Mouse (Mus musculus) liver, postnatal 0 days (tissue): ENCODE results near the gene Sdr39u1. TPM values are rescaled to one million over a fixed set of nuclear protein-coding genes. Genes with fewer than 3 reads are reported as not detected.

Experiments used
- ATAC-seq: fragments of 200-750 bp; cut with Nextera tagmentation; 2 replicates; pipeline ENCODE4 v1.8.0; 2017; ENCODE audit warnings: mild to moderate bottlenecking, moderate library complexity
- DNase-seq: peaks from one replicate; pipeline ENCODE4 v3.0.0-alpha.2; 2016
- H3K27ac ChIP-seq: fragments of 300-500 bp; sonication (generic); 2 replicates; pipeline ENCODE4 v1.5.1; 2014; ENCODE audit warnings: antibody characterized with exemption, moderate library complexity, mild to moderate bottlenecking, low read depth
- H3K27me3 ChIP-seq: fragments of 300-500 bp; sonication (generic); 2 replicates; pipeline ENCODE4 v1.6.1; 2014; ENCODE audit warnings: low read length, control low read depth, mixed read lengths; ENCODE audit not compliant: insufficient read depth
- H3K36me3 ChIP-seq: fragments of 300-500 bp; sonication (generic); replicated peaks from 2 replicates; pipeline ENCODE4 v1.6.1; 2014; ENCODE audit warnings: mild to moderate bottlenecking, control low read depth, low read length, moderate library complexity, mixed read lengths; ENCODE audit not compliant: insufficient read depth
- H3K4me1 ChIP-seq: fragments of 300-500 bp; sonication (generic); 2 replicates; pipeline ENCODE4 v1.6.1; 2014; ENCODE audit warnings: antibody characterized with exemption, mild to moderate bottlenecking, control low read depth; ENCODE audit not compliant: insufficient read depth
- H3K4me2 ChIP-seq: fragments of 300-500 bp; sonication (generic); 2 replicates; pipeline ENCODE4 v1.6.1; 2014; ENCODE audit warnings: low read depth, mild to moderate bottlenecking, low read length, moderate library complexity, mixed read lengths
- H3K4me3 ChIP-seq: fragments of 300-500 bp; sonication (generic); 2 replicates; pipeline ENCODE4 v1.5.1; 2014; ENCODE audit warnings: low read depth, low read length
- H3K9ac ChIP-seq: fragments of 300-500 bp; sonication (generic); replicated peaks from 2 replicates; pipeline ENCODE4 v1.6.1; 2014; ENCODE audit warnings: mild to moderate bottlenecking, moderate library complexity
- H3K9me3 ChIP-seq: fragments of 300-500 bp; sonication (generic); 2 replicates; pipeline ENCODE4 v1.6.1; 2016; ENCODE audit warnings: mild to moderate bottlenecking, control low read depth, low read length, mixed read lengths
- CTCF ChIP-seq: sonication (generic); IDR thresholded peaks from 2 replicates; pipeline ENCODE4 v1.5.1; 2016; ENCODE audit warnings: antibody characterized with exemption, low read depth
- EP300 ChIP-seq: IDR thresholded peaks from 2 replicates; pipeline ENCODE4 v1.6.1; 2016; ENCODE audit warnings: antibody characterized with exemption, low read depth, mild to moderate bottlenecking
- WGBS: fragments of 180-500 bp; shearing (Covaris S2); extraction: QIAGEN DNeasy Blood & Tissue Kit; methylation state at CpG from one replicate; pipeline ENCODE4 v1.1.7; 2014; ENCODE audit not compliant: insufficient replicate concordance; 5-methylcytosine and 5-hydroxymethylcytosine counted together
- polyA plus RNA-seq: library from polyadenylated mRNA; unstranded; fragments of >200 nt; fragmentation: Nextera tagmentation; extraction: Ambion mirVana; gene quantifications from 2 replicates; pipeline ENCODE4 v1.2.1, GENCODE M21; 2015

The Sdr39u1 gene
- polyA plus RNA-seq, 1 experiment from 2014 or later, result 26.2 TPM

- ATAC-seq (no peak; the same call in 1 of the 2 replicates), DNase-seq (no peak)
- Histone ChIP-seq H3K4me2 (peak overlapping the region; percentile 85), H3K36me3 (peaks cover 16% of the 10 kb centered on the region), H3K27ac (peak overlapping the region; percentile 74; the same call in 1 of the 2 replicates), H3K27me3 (no peaks in the 10 kb centered on the region), H3K4me3 (peak overlapping the region; percentile 55), H3K4me1 (peaks cover 17% of the 10 kb centered on the region), H3K9me3 (no peaks in the 10 kb centered on the region), H3K9ac (peak overlapping the region; percentile 74)
- WGBS, result 5% methylated on average over 12 of the region's 12 CpGs
- TF ChIP-seq EP300 (no peak), CTCF (no peak)
Observed at GRCm38 (mm10) chr14:55900414-55900755, 292 bp upstream of the Sdr39u1 start.

- ATAC-seq, result no peak
- Histone ChIP-seq H3K27ac (no peak overlapping the region), H3K9ac (no peak overlapping the region), H3K4me1 (peaks cover 17% of the 10 kb centered on the region), H3K4me2 (peak overlapping the region; percentile 85), H3K27me3 (no peaks in the 10 kb centered on the region), H3K9me3 (no peaks in the 10 kb centered on the region), H3K36me3 (peaks cover 31% of the 10 kb centered on the region), H3K4me3 (no peak overlapping the region)
- DNase-seq, result no peak
- TF ChIP-seq CTCF (no peak), EP300 (no peak)
- 85% methylated on average over 7 of the region's 7 CpGs for WGBS
Observed at GRCm38 (mm10) chr14:55898947-55899346, 1.1 kb downstream of the Sdr39u1 start.

GRCm38 (mm10) chr14:55897671-55898070 lies 2.4 kb downstream of the Sdr39u1 start:
- no peak overlapping the region for H3K4me3 ChIP-seq
- peaks cover 17% of the 10 kb centered on the region for H3K4me1 ChIP-seq
- H3K27me3 ChIP-seq, result no peaks in the 10 kb centered on the region
- no peak overlapping the region for H3K27ac ChIP-seq
- H3K4me2 ChIP-seq, result no peak overlapping the region
- no peak for DNase-seq
- H3K9me3 ChIP-seq, result no peaks in the 10 kb centered on the region
- ATAC-seq, result no peak
- peaks cover 40% of the 10 kb centered on the region for H3K36me3 ChIP-seq
- H3K9ac ChIP-seq, result no peak overlapping the region
- TF ChIP-seq CTCF, result no peak
- TF ChIP-seq EP300, result no peak
- WGBS, result 88% methylated on average over 12 of the region's 12 CpGs

GRCm38 (mm10) chr14:55886571-55887382 lies 13.3 kb downstream of the Sdr39u1 start:
- H3K4me2 ChIP-seq, result peak overlapping the region; percentile 77
- peaks cover 52% of the 10 kb centered on the region for H3K36me3 ChIP-seq
- peaks cover 36% of the 10 kb centered on the region for H3K4me1 ChIP-seq
- TF ChIP-seq EP300 (no peak), CTCF (no peak)
- no peaks in the 10 kb centered on the region for H3K27me3 ChIP-seq
- H3K9ac ChIP-seq, result peak overlapping the region; percentile 92
- no peaks in the 10 kb centered on the region for H3K9me3 ChIP-seq
- DNase-seq, result no peak
- 0 out of 2 replicates have a peak overlapping the region, but pooled peaks have one; percentile 12 for H3K27ac ChIP-seq
- H3K4me3 ChIP-seq, result peak overlapping the region; percentile 74; the same call in 1 of the 2 replicates
- WGBS, result 80% methylated on average over 24 of the region's 24 CpGs
- no peak for ATAC-seq

- Histone ChIP-seq H3K9me3 (no peaks in the 10 kb centered on the region), H3K9ac (peak overlapping the region; percentile 92), H3K36me3 (peaks cover 45% of the 10 kb centered on the region), H3K4me1 (peaks cover 40% of the 10 kb centered on the region), H3K4me3 (peak overlapping the region; percentile 74), H3K4me2 (peak overlapping the region; percentile 77), H3K27ac (peak overlapping the region; percentile 98), H3K27me3 (no peaks in the 10 kb centered on the region)
- ATAC-seq (no peak), DNase-seq (peak; percentile 67)
- no peak for TF ChIP-seq EP300
- TF ChIP-seq CTCF, result no peak
- WGBS, result 2% methylated on average over 16 of the region's 16 CpGs
Observed at GRCm38 (mm10) chr14:55885791-55886271, 14.3 kb downstream of the Sdr39u1 start.

GRCm38 (mm10) chr14:55885114-55885790 lies 14.8 kb downstream of the Sdr39u1 start:
- Histone ChIP-seq H3K9me3 (no peaks in the 10 kb centered on the region), H3K27me3 (no peaks in the 10 kb centered on the region), H3K4me2 (peak overlapping the region; percentile 77), H3K4me3 (peak overlapping the region; percentile 74), H3K27ac (peak overlapping the region; percentile 98), H3K9ac (peak overlapping the region; percentile 92), H3K36me3 (peaks cover 40% of the 10 kb centered on the region), H3K4me1 (peaks cover 40% of the 10 kb centered on the region)
- peak; percentile 11 for ATAC-seq
- TF ChIP-seq CTCF (no peak; the same call in 1 of the 2 replicates), EP300 (no peak)
- 0% methylated on average over 13 of the region's 30 CpGs for WGBS
- no peak for DNase-seq
